Mouse (Mus musculus) right cerebral cortex, adult 2 months (tissue): ENCODE data around the gene Rbbp6.
A peak's percentile ranks its signal among the peaks of the same experiment; 100 is the strongest.

Source experiments
- DNase-seq, 2 experiments: peaks; one replicate each; pipeline ENCODE4 v3.0.0; 2021 to 2022; ENCODE audit warnings: low spot score in 2 of 2

The Rbbp6 gene

DNA sequence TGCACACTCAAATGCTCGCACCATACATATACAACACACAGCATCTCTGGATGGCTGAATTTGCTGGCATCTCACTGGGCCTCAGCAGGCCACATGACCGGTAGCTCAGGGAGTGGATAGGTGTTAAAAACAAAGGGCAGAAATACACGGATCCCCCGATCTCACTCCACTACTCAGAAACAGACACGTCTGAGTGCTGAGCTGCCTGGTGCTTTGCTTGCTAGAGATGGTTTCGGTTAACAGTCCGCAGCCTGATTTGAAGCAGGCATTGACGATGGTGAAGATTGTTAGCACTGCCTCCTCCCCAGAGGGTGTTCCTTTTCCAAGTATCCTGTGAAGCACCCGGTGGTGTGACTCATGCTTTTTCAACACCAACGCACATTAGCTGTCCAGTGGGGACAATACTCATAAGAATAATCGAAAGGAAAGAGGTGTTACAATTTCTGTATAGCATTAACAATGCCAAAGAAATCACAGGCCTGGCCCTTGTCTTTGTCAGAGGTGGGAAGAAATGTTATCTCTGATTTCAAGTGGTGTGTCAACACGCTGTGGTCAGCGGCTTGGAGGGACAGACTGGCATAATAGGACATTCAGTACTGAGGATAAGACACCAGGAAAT is 81.1 kb downstream of the Rbbp6 start:
- DNase-seq = peak in 1 of 2 experiments; percentile 21
